Mouse (Mus musculus): Measurements from ENCODE around the gene Cox8b. TPM values are rescaled to one million over a fixed set of nuclear protein-coding genes. Genes with fewer than 3 reads are reported as not detected.

The Cox8b gene
- polyA plus RNA-seq, 2 experiments from 2014 or later = not detected

GRCm38 (mm10) chr7:140912846-140913482 lies 12.7 kb upstream of the Cox8b start:
- ATAC-seq = no peak

GRCm38 (mm10) chr7:140912293-140912692 lies 12.0 kb upstream of the Cox8b start:
- no peak for ATAC-seq

GRCm38 (mm10) chr7:140908634-140909107 lies 8.4 kb upstream of the Cox8b start:
- ATAC-seq = peak; percentile 94

- no peak for ATAC-seq
Measured at GRCm38 (mm10) chr7:140908181-140908580, 7.9 kb upstream of the Cox8b start.

GRCm38 (mm10) chr7:140907697-140908096 lies 7.5 kb upstream of the Cox8b start:
- ATAC-seq = no peak

GRCm38 (mm10) chr7:140907131-140907530 lies 6.9 kb upstream of the Cox8b start:
- ATAC-seq = no peak

DNA sequence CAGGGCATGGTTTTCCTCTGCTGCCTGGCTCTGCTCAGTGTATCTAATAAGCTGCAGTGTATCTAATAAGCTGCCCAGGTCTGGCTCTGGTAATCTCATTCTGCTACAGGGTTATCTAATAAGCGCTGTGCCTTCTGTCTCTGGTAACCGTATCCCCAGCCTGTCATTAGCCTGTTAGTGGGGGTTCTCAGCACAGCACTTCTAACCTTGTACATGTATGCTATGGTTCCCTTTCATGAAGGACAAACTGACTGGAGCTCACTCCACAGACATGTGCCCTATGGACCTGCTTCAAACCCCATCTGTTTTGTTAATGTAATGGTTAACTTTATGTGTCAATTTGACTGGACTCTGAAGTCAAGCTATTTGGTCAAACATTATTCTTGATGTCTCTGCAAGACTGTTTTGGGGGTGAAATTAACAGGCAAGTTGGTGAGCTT lies 5.4 kb upstream of the Cox8b start:
- ATAC-seq = no peak

- peak; percentile 39 for ATAC-seq
Measured at GRCm38 (mm10) chr7:140903212-140903611, 3.0 kb upstream of the Cox8b start.

GRCm38 (mm10) chr7:140902036-140902875 lies 2.0 kb upstream of the Cox8b start:
- no peak for ATAC-seq

DNA sequence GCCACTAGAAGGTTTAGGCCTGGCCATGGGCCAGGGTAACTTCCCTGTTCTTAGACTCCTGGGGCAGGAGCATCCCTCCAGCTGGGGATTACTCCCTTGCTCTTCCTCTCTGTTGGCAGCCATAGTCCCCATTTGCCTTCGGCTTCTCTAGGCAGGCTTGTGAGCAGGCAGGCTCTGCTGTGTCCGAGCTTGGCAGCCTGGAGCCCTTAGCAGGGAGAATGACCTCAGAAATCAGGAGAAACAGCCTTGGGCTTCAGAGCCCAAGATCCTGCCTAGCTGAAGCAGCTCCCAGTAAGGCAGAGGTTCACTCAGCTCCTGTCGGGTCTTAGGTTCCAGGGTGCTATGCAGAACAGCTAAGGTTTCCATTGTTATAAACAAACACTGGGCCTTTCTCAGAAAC lies 1.1 kb downstream of the Cox8b start:
- no peak for ATAC-seq

DNA sequence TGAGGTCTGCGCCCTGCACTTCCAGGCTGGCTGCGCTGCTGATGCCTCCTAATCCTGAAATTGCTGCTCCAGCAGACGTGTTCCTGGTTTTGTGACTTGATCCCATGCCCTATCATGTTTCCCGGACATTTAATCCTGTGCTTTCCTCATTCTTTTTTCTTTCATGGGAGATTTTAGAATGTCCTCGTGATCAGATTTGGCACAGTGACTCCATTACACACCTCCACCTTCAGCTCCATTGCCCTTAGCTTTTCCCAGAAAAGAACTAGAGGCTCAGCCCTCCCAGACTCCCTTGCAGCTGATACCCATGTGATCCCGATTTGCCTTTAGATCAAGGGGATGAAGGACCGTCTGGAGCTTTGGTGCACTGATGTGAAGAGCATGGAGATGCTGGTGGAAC lies 2.4 kb downstream of the Cox8b start:
- no peak for ATAC-seq

- no peak for ATAC-seq
Measured at GRCm38 (mm10) chr7:140894611-140895010, 5.6 kb downstream of the Cox8b start.

- no peak for ATAC-seq
Measured at GRCm38 (mm10) chr7:140894031-140894430, 6.2 kb downstream of the Cox8b start.

DNA sequence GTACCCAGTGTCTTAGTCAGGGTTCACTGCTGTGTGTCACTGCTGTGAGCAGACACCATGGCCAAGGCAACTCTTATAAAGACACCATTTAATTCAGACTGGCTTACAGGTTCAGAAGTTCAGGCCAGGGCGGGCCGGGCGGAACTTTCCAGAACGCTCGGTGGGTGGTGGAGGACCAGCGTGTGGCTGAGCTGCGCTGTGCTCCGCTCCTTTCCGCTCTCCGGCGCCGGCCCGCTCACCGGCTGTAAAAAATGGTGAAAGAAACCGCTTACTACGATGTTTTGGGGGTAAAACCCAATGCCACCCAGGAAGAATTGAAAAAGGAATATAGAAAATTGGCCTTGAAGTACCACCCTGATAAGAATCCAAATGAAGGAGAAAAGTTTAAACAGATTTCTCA lies 9.6 kb downstream of the Cox8b start:
- peak; percentile 34 for ATAC-seq

- no peak for ATAC-seq
Measured at GRCm38 (mm10) chr7:140882469-140882803, 17.8 kb downstream of the Cox8b start.

DNA sequence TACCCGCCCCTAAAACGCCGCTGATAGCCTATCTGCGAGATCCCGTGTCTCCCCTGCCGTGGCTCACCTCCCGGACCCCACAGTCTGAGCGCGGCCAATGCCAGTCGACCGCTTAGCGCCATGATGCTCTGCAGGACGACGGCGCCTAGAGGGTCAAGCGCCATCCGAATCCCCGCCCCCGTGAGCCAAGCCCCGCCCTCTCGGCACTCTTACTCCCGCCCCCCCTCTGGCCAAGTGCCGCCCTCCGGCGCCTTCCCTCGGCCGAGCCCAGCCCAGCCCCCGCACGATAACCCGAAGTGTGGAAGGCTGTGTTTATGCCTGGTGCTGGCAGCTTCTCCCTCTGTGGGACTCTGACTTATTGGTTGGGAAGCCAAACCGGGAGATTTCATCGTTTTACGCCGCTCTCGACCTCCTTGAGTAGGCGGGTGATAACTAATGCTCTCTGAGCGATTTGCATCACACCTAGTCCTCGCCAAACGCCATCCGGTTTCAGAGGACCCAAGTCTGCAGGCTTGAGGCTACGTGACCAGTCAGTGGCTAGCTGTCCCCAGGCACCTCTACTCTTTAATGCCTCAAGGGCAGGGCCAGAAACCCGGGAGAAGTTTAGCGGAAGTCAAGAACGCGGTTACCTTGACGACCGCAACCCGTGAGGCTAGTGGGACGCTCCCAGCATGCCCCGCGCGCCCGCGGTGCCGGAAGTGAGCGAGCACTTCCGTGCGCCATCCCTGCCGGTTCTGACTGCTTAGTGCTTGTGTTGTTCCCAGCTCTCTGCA lies 18.4 kb downstream of the Cox8b start, which contains the start of the genes Psmd13 and Sirt3:
Psmd13 (plus strand) TSS at position 273 of the 773 bp plus-strand sequence.
Sirt3 (minus strand) TSS at position 614 of the 773 bp plus-strand sequence.
- peak; percentile 99 for ATAC-seq

DNA sequence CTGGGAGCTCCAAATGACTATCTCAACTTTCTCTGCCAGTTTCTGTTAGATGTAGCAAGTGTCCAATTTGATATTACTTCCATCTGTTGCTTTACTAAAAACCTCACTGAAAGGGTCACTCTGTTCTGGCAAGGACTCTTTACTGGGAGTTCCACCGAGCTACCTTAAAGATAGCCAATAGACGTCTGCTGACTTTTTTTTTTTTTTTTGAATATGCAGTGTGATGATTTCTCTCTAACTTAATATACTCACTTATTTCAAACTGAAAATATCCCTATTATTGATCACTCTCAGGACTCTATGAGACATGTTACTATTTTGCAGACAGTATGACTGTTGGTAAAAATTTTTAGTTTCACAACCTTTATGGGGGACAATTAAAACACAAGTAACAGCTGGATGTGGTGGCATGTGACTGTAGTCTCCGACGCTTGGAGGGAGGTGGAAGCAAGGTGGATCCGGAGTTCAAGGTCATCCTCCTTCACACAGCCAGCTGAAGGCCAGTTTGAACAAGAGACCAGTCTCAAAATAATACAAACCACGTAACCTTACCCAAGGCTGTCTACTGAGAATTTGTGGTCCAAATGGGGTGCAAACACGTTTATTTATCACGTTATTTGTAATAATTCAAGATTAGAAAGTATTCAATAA lies 19.3 kb downstream of the Cox8b start:
- no peak for ATAC-seq

DNA sequence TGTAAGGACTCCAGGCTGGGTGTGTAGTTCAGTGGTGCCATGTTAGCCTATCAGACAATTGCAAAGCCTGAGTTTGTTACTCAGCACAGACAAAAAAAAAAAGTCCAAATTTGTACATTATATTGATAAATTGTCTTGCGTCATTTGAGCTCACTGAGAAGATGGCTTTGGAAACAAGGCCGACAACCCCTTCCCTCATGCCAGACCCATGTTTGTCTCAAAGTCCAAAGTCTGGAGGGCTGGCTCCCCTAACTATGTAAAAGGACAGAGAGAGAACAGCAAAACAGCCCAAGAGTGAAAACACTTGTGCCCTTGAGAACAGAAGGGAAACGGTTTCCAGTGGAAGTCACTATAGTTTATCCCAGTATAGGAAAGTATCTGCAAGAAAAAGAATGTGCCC lies 19.8 kb downstream of the Cox8b start:
- no peak for ATAC-seq

- no peak for ATAC-seq
Measured at GRCm38 (mm10) chr7:140879355-140879754, 20.9 kb downstream of the Cox8b start.

GRCm38 (mm10) chr7:140877364-140877763 lies 22.9 kb downstream of the Cox8b start:
- no peak for ATAC-seq

- ATAC-seq = no peak
Measured at GRCm38 (mm10) chr7:140874224-140874623, 26.0 kb downstream of the Cox8b start.

DNA sequence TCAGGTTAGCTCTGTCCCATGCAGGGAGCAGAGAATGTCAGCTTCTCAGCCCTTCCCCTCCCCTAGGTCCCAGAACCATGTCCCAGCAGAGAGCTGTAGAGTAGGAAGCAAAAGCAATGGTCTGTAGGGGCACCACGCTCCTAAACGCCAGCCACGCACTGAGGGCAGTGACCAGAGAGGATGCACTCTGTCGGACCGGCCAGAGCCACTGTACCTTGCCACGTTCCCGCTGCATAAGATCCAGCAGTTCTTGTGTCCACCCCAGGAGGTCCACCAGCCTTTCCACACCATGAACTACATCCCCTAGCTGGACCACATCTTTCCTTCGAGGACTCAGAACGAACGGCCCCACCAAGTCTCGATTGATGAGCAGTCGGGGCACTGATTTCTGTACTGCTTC lies 35.5 kb downstream of the Cox8b start:
- ATAC-seq = no peak

GRCm38 (mm10) chr7:140860728-140861127 lies 39.5 kb downstream of the Cox8b start:
- no peak for ATAC-seq

Measured in CD4-positive, CD25-positive, alpha-beta regulatory T cell, adult 4 months (primary cell).